Mouse (Mus musculus) liver, embryonic 14.5 days (tissue): ENCODE measurements around the gene 1700008O03Rik. TPM values are rescaled to one million over a fixed set of nuclear protein-coding genes. Genes with fewer than 3 reads are reported as not detected.

Experiments
- ATAC-seq: fragments of 200-750 bp; cut with Nextera tagmentation; 2 replicates; pipeline ENCODE4 v1.8.0; 2017; ENCODE audit warnings: moderate number of reproducible peaks, mild to moderate bottlenecking, moderate library complexity; ENCODE audit not compliant: insufficient read depth
- DNase-seq, 3 experiments: peaks; one replicate each; pipeline ENCODE4 v3.0.0-alpha.2; 2012 to 2013; ENCODE audit warnings: low read depth in 3 of 3, low spot score in 3 of 3
- H3K27ac ChIP-seq: fragments of 300-500 bp; sonication (generic); 2 replicates; pipeline ENCODE4 v1.5.1; 2014; ENCODE audit warnings: moderate library complexity, mild to moderate bottlenecking, control low read depth, inconsistent platforms
- H3K27me3 ChIP-seq: fragments of 300-500 bp; sonication (generic); 2 replicates; pipeline ENCODE4 v1.6.1; 2014; ENCODE audit warnings: mild to moderate bottlenecking, low read length, moderate library complexity; ENCODE audit not compliant: control insufficient read depth, insufficient read depth
- H3K36me3 ChIP-seq: fragments of 300-500 bp; sonication (generic); replicated peaks from 2 replicates; pipeline ENCODE4 v1.6.1; 2014; ENCODE audit warnings: low read depth; ENCODE audit not compliant: control insufficient read depth, insufficient read depth
- H3K4me1 ChIP-seq, 2 experiments: fragments of 200-500 bp in 1 of 2; fragments of 300-500 bp in 1 of 2; sonication (generic) in 1 of 2; replicated peaks; 2 replicates each; pipeline ENCODE4 v1.6.1; 2012 to 2014; ENCODE audit warnings: antibody characterized with exemption in 1 of 2, inconsistent platforms in 1 of 2, low read length in 1 of 2; ENCODE audit not compliant: control insufficient read depth in 2 of 2, insufficient read depth in 2 of 2
- H3K4me2 ChIP-seq: fragments of 300-500 bp; sonication (generic); 2 replicates; pipeline ENCODE4 v1.6.1; 2014; ENCODE audit warnings: low read depth, mild to moderate bottlenecking, control low read depth, moderate library complexity
- H3K4me3 ChIP-seq, 2 experiments: fragments of 200-500 bp in 1 of 2; fragments of 300-500 bp in 1 of 2; sonication (generic) in 1 of 2; 2 replicates each; pipeline ENCODE4 v1.5.1; 2012 to 2014; ENCODE audit warnings: low read depth in 2 of 2, low read length in 2 of 2, mild to moderate bottlenecking in 2 of 2, control low read depth in 1 of 2, inconsistent platforms in 1 of 2, moderate library complexity in 1 of 2; ENCODE audit not compliant: insufficient read depth in 1 of 2
- H3K9ac ChIP-seq: fragments of 300-500 bp; sonication (generic); replicated peaks from 2 replicates; pipeline ENCODE4 v1.6.1; 2014; ENCODE audit warnings: mild to moderate bottlenecking, control low read depth, moderate library complexity
- H3K9me3 ChIP-seq: fragments of 300-500 bp; sonication (generic); 2 replicates; pipeline ENCODE4 v1.6.1; 2016; ENCODE audit warnings: low read length, mixed read lengths; ENCODE audit not compliant: control insufficient read depth
- CTCF ChIP-seq: IDR thresholded peaks from 2 replicates; pipeline ENCODE4 v1.5.1; 2016; ENCODE audit warnings: antibody characterized with exemption, low read depth, control low read depth
- EP300 ChIP-seq: IDR thresholded peaks from 2 replicates; pipeline ENCODE4 v1.6.1; 2016; ENCODE audit warnings: antibody characterized with exemption, low read depth
- WGBS: fragments of 180-500 bp; shearing (Covaris S2); extraction: QIAGEN DNeasy Blood & Tissue Kit; methylation state at CpG from one replicate; pipeline ENCODE4 v1.1.7; 2014; ENCODE audit not compliant: insufficient replicate concordance; 5-methylcytosine and 5-hydroxymethylcytosine counted together
- polyA plus RNA-seq, 2 experiments: library from polyadenylated mRNA; depleted of rRNA in 1 of 2; stranded (reverse) in 1 of 2; unstranded in 1 of 2; fragments of >200 nt; fragmentation: Nextera tagmentation in 1 of 2; extraction: Ambion mirVana in 1 of 2; gene quantifications; 2 replicates each; pipeline versions ENCODE4 v1.2.1 to v1.2.3; 2012 to 2014

1700008O03Rik gene
- polyA plus RNA-seq, 2 experiments, result 0.12 TPM; not detected in 1

GRCm38 (mm10) chr7:44343459-44344015 is 42.1 kb downstream of the 1700008O03Rik start:
- Histone ChIP-seq H3K36me3 (no peaks in the 10 kb centered on the region), H3K9ac (no peak overlapping the region), H3K27ac (no peak overlapping the region), H3K4me1 (no peaks in the 10 kb centered on the region), H3K4me2 (no peak overlapping the region), H3K4me3 (no peak overlapping the region), H3K9me3 (no peaks in the 10 kb centered on the region), H3K27me3 (no peaks in the 10 kb centered on the region; the same call in none of the 2 replicates)
- 17% methylated on average over 11 of the region's 11 CpGs for WGBS
- no peak for DNase-seq
- ATAC-seq, result no peak
- no peak for TF ChIP-seq EP300
- no peak for TF ChIP-seq CTCF

GRCm38 (mm10) chr7:44341714-44342113 is 43.9 kb downstream of the 1700008O03Rik start:
- no peak overlapping the region for H3K4me2 ChIP-seq
- H3K4me3 ChIP-seq, result no peak overlapping the region
- ATAC-seq (no peak), DNase-seq (no peak)
- 45% methylated on average over 5 of the region's 5 CpGs for WGBS
- no peak overlapping the region for H3K9ac ChIP-seq
- no peak overlapping the region for H3K27ac ChIP-seq
- no peak for TF ChIP-seq EP300
- no peak for TF ChIP-seq CTCF
- H3K4me1 ChIP-seq, result no peaks in the 10 kb centered on the region
- H3K27me3 ChIP-seq, result peaks cover 15% of the 10 kb centered on the region
- H3K36me3 ChIP-seq, result no peaks in the 10 kb centered on the region
- no peaks in the 10 kb centered on the region for H3K9me3 ChIP-seq

GRCm38 (mm10) chr7:44341119-44341518 is 44.5 kb downstream of the 1700008O03Rik start:
- ATAC-seq (no peak), DNase-seq (no peak)
- Histone ChIP-seq H3K4me1 (no peaks in the 10 kb centered on the region), H3K4me3 (no peak overlapping the region), H3K36me3 (no peaks in the 10 kb centered on the region), H3K27ac (no peak overlapping the region), H3K4me2 (no peak overlapping the region), H3K9me3 (no peaks in the 10 kb centered on the region), H3K9ac (no peak overlapping the region), H3K27me3 (peaks cover 21% of the 10 kb centered on the region)
- WGBS, result 72% methylated on average over 10 of the region's 10 CpGs
- TF ChIP-seq EP300, result no peak
- TF ChIP-seq CTCF, result no peak

GRCm38 (mm10) chr7:44340226-44340625 is 45.4 kb downstream of the 1700008O03Rik start:
- WGBS, result 41% methylated on average over 6 of the region's 6 CpGs
- no peak overlapping the region for H3K27ac ChIP-seq
- ATAC-seq, result no peak
- no peaks in the 10 kb centered on the region for H3K36me3 ChIP-seq
- no peak overlapping the region for H3K9ac ChIP-seq
- H3K4me1 ChIP-seq, result no peaks in the 10 kb centered on the region
- no peak overlapping the region for H3K4me3 ChIP-seq
- H3K4me2 ChIP-seq, result no peak overlapping the region
- no peak for DNase-seq
- no peaks in the 10 kb centered on the region for H3K9me3 ChIP-seq
- peaks cover 30% of the 10 kb centered on the region for H3K27me3 ChIP-seq
- TF ChIP-seq EP300 (no peak), CTCF (no peak)

- no peak for DNase-seq
- WGBS, result 4% methylated on average over 32 of the region's 32 CpGs
- Histone ChIP-seq H3K9me3 (no peaks in the 10 kb centered on the region), H3K4me3 (no peak overlapping the region), H3K9ac (no peak overlapping the region), H3K4me1 (no peaks in the 10 kb centered on the region), H3K27me3 (peaks cover 37% of the 10 kb centered on the region), H3K27ac (no peak overlapping the region), H3K36me3 (no peaks in the 10 kb centered on the region), H3K4me2 (no peak overlapping the region)
- TF ChIP-seq CTCF, result no peak
- TF ChIP-seq EP300, result no peak
- ATAC-seq, result no peak
Observed at GRCm38 (mm10) chr7:44337121-44337849, 48.3 kb downstream of the 1700008O03Rik start.
